Comparison of ENCODE assay signal across 14 mouse cellular contexts in the genomic region with DNA sequence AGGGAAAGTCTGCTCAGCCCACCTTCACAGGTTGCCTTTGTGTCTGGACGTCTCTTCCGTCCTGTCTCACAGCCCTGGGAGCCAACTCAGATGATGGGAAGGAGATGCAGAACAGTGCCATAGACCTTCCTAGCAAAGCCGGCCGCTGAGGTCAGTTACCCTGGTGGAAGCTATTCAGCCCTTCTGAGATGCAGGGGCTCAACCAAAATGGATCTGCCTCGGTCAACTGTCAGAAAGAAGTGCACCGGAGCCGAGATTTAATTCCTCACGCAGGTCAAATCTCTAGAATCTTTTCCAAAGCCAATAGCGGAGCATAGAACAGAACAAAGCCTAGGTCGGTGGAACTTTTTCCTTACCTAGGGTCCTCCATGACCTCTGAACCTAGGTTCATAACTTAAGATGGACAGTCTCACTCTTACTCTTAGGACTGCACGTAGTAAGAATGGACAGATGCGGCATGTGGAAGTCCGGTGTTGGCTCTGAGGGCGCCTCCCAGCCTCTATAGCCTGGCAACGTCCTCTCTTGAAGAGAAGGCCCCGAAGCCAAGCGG. TPM values are rescaled to one million over a fixed set of nuclear protein-coding genes. Genes with fewer than 3 reads are reported as not detected.
DNase-seq lines count a peak whose midpoint lies in the region; ATAC-seq and TF ChIP-seq lines count a peak whose summit lies in the region.
"Had no signal": no experiment of that assay in that cellular context is flagged by ENCODE, and none has a peak within 500 bp of the region (broad histone marks: within the 10 kb centered on the region; RNA-seq: fewer than 3 reads in every experiment).

No protein-coding gene starts in this region.

- no peaks in the 10 kb centered on the region for H3K36me3 ChIP-seq in lung, embryonic 14.5 days (ENCODE audit: insufficient read depth)
- no peaks in the 10 kb centered on the region for H3K36me3 ChIP-seq in limb, embryonic 15.5 days
- H3K36me3 ChIP-seq in stomach, embryonic 16.5 days (ENCODE audit: control insufficient read depth, insufficient read depth, low read length), result no peaks in the 10 kb centered on the region

- no peaks in the 10 kb centered on the region for H3K9me3 ChIP-seq in lung, embryonic 14.5 days (ENCODE audit: low read depth, low read length)
- no peaks in the 10 kb centered on the region for H3K9me3 ChIP-seq in limb, embryonic 15.5 days
- H3K9me3 ChIP-seq in stomach, embryonic 16.5 days (replicated peaks; ENCODE audit: control insufficient read depth, low read length), result no peaks in the 10 kb centered on the region
- H3K9me3 ChIP-seq: forebrain, embryonic 13.5 days had no signal

- DNase-seq in gastrocnemius, adult 2 months, result no peak
- DNase-seq in gastrocnemius, postnatal 25 days, result no peak
- DNase-seq in lung, embryonic 14.5 days, result no peak
- DNase-seq in lung, postnatal 25 days (ENCODE audit: low spot score), result no peak
- DNase-seq in left cerebral cortex, postnatal 14 days (ENCODE audit: low spot score in 2 of 2), result no peak
- DNase-seq: adrenal gland, postnatal 25 days; cerebellum, postnatal 36 days; kidney, adult 11 months had no signal

- peak overlapping the region; percentile 31; the same call in 1 of the 2 replicates for H3K4me2 ChIP-seq in lung, embryonic 14.5 days
- peak overlapping the region; percentile 11; the same call in 1 of the 2 replicates for H3K4me2 ChIP-seq in limb, embryonic 15.5 days
- H3K4me2 ChIP-seq in stomach, embryonic 16.5 days (ENCODE audit: low read depth, low read length), result peak overlapping the region; percentile 43
- H3K4me2 ChIP-seq: forebrain, embryonic 13.5 days had no signal

- TF ChIP-seq CTCF in gastrocnemius, adult 2 months (IDR thresholded peaks at IDR 0.05), result no peak
- TF ChIP-seq CTCF in lung, embryonic 14.5 days (IDR thresholded peaks at IDR 0.05; ENCODE audit: low read depth), result no peak

- ATAC-seq in lung, embryonic 14.5 days (ENCODE audit: insufficient read depth), result no peak
- ATAC-seq in limb, embryonic 15.5 days (ENCODE audit: insufficient number of reproducible peaks, low FRiP score, low TSS enrichment, low read depth), result no peak
- no peak for ATAC-seq in stomach, embryonic 16.5 days (ENCODE audit: insufficient read depth, low FRiP score)
- no peak for ATAC-seq in megakaryocyte-erythroid progenitor cell, adult 5-6 weeks (replicated peaks; ENCODE audit: low FRiP score, low TSS enrichment, poor library complexity, severe bottlenecking)
- ATAC-seq: forebrain, embryonic 13.5 days had no signal

- peaks cover 98% of the 10 kb centered on the region for H3K27me3 ChIP-seq in lung, embryonic 14.5 days (ENCODE audit: insufficient read depth, low read length)
- peaks cover 98% of the 10 kb centered on the region for H3K27me3 ChIP-seq in limb, embryonic 15.5 days
- peaks cover 80% of the 10 kb centered on the region for H3K27me3 ChIP-seq in stomach, embryonic 16.5 days (ENCODE audit: control insufficient read depth, insufficient read depth, low read length)

- H3K9ac ChIP-seq in lung, embryonic 14.5 days, result no peak overlapping the region
- no peak overlapping the region for H3K9ac ChIP-seq in limb, embryonic 15.5 days
- no peak overlapping the region; the same call in 1 of the 2 replicates for H3K9ac ChIP-seq in stomach, embryonic 16.5 days (ENCODE audit: low read length)
- H3K9ac ChIP-seq: forebrain, embryonic 13.5 days had no signal

- H3K4me1 ChIP-seq in lung, embryonic 14.5 days (ENCODE audit: insufficient read depth), result no peaks in the 10 kb centered on the region
- peaks cover 14% of the 10 kb centered on the region for H3K4me1 ChIP-seq in limb, embryonic 15.5 days
- H3K4me1 ChIP-seq in stomach, embryonic 16.5 days (ENCODE audit: control insufficient read depth, insufficient read depth, low read length), result 0 out of 2 replicates have a peak, but pooled peaks cover 5% of the 10 kb centered on the region

- intact Hi-C loops in gastrocnemius, adult 2 months (cut with DNase I), result no loop called here
- intact Hi-C loops in left cerebral cortex, postnatal 14 days (cut with DNase I), result no loop called here

- WGBS in lung, embryonic 14.5 days, result under 1% methylated on average over 17 of the region's 17 CpGs
- WGBS in limb, embryonic 15.5 days, result 4% methylated on average over 17 of the region's 17 CpGs
- 7% methylated on average over 17 of the region's 17 CpGs for WGBS in stomach, embryonic 16.5 days

- H3K27ac ChIP-seq in gastrocnemius, adult 2 months, result no peak overlapping the region
- no peak overlapping the region for H3K27ac ChIP-seq in lung, embryonic 14.5 days (ENCODE audit: low read depth)
- H3K27ac ChIP-seq in limb, embryonic 15.5 days, result no peak overlapping the region
- H3K27ac ChIP-seq in stomach, embryonic 16.5 days (ENCODE audit: low read length), result no peak overlapping the region
- H3K27ac ChIP-seq: forebrain, embryonic 13.5 days had no signal

- peak overlapping the region; percentile 45 for H3K4me3 ChIP-seq in gastrocnemius, adult 2 months
- peak overlapping the region; percentile 4; the same call in 1 of the 2 replicates for H3K4me3 ChIP-seq in lung, embryonic 14.5 days (ENCODE audit: low read depth, low read length)
- H3K4me3 ChIP-seq in limb, embryonic 15.5 days, result peak overlapping the region; percentile 5; the same call in 1 of the 2 replicates
- H3K4me3 ChIP-seq in stomach, embryonic 16.5 days (replicated peaks; ENCODE audit: low read length), result peak overlapping the region; percentile 29
- H3K4me3 ChIP-seq: forebrain, embryonic 13.5 days had no signal

RNA-seq across cellular contexts. Expression of a gene that starts 10.0 kb away (rescaled TPM):
- total RNA-seq in gastrocnemius, adult 2 months (2021), result not detected
- under 1 TPM in 1 of 2 experiments, not detected in 1; 0.15 TPM for total RNA-seq in gastrocnemius, postnatal 25 days (2021)
- polyA plus RNA-seq in lung, embryonic 14.5 days (2014; fragmentation: Nextera tagmentation; extraction: Ambion mirVana), result not detected in 2 replicates
- 3.6 and 4.3 TPM in 2 replicates for polyA plus RNA-seq in limb, embryonic 15.5 days (2015; fragmentation: Nextera tagmentation; extraction: Ambion mirVana)
- polyA plus RNA-seq in stomach, embryonic 16.5 days (2015; fragmentation: Nextera tagmentation; extraction: Ambion mirVana), result 1.9 and 2.5 TPM in 2 replicates
- total RNA-seq in left cerebral cortex, postnatal 14 days (2021), result not detected
- total RNA-seq in megakaryocyte-erythroid progenitor cell, adult 5-6 weeks (2014; fragmentation: Nextera tagmentation), result not detected in 2 replicates
- total RNA-seq in megakaryocyte-erythroid progenitor cell, adult 5-6 weeks (2017), result not detected in 2 replicates
- total RNA-seq: adrenal gland, postnatal 25 days; left cerebral cortex, adult 8-10 months; megakaryocyte, adult 5-6 weeks had no signal
- polyA plus RNA-seq: forebrain, embryonic 13.5 days had no signal

RNA-seq across cellular contexts. Expression of a gene that starts 46.3 kb away (rescaled TPM):
- 10 to 100 TPM; 83.0 to 98.9 TPM for total RNA-seq in gastrocnemius, adult 2 months (2021)
- 10 to 100 TPM; 73.6 to 79.9 TPM for total RNA-seq in gastrocnemius, postnatal 25 days (2021)
- 63.9 and 66.6 TPM in 2 replicates for polyA plus RNA-seq in lung, embryonic 14.5 days (2014; fragmentation: Nextera tagmentation; extraction: Ambion mirVana)
- polyA plus RNA-seq in limb, embryonic 15.5 days (2015; fragmentation: Nextera tagmentation; extraction: Ambion mirVana), result 75.3 and 77.6 TPM in 2 replicates
- polyA plus RNA-seq in stomach, embryonic 16.5 days (2015; fragmentation: Nextera tagmentation; extraction: Ambion mirVana), result 53.3 and 65.4 TPM in 2 replicates
- total RNA-seq in left cerebral cortex, postnatal 14 days (2021), result 10 to 100 TPM; 60.8 TPM
- 19.2 and 22.5 TPM in 2 replicates for total RNA-seq in megakaryocyte-erythroid progenitor cell, adult 5-6 weeks (2014; fragmentation: Nextera tagmentation)
- 20.0 and 22.3 TPM in 2 replicates for total RNA-seq in megakaryocyte-erythroid progenitor cell, adult 5-6 weeks (2017)
